Mouse (Mus musculus) neural tube, embryonic 14.5 days (tissue): ENCODE results near the gene Elp4. TPM values are rescaled to one million over a fixed set of nuclear protein-coding genes. Genes with fewer than 3 reads are reported as not detected.
A peak's percentile ranks its signal among the peaks of the same experiment; 100 is the strongest.

Experiments used
- ATAC-seq: fragments of 200-750 bp; cut with Nextera tagmentation; 2 replicates; pipeline ENCODE4 v1.8.0; 2017; ENCODE audit warnings: low read depth, mild to moderate bottlenecking, moderate TSS enrichment, moderate library complexity
- H3K27ac ChIP-seq: fragments of 300-500 bp; sonication (generic); 2 replicates; pipeline ENCODE4 v1.5.1; 2014; ENCODE audit warnings: low read depth, mild to moderate bottlenecking, control low read depth, low read length, moderate library complexity, mixed read lengths
- H3K27me3 ChIP-seq: fragments of 300-500 bp; sonication (generic); 2 replicates; pipeline ENCODE4 v1.6.1; 2014; ENCODE audit warnings: low read length; ENCODE audit not compliant: control insufficient read depth, insufficient read depth
- H3K36me3 ChIP-seq: fragments of 300-500 bp; sonication (generic); 2 replicates; pipeline ENCODE4 v1.6.1; 2014; ENCODE audit warnings: low read length, mixed read lengths; ENCODE audit not compliant: control insufficient read depth, insufficient read depth
- H3K4me1 ChIP-seq: fragments of 300-500 bp; sonication (generic); 2 replicates; pipeline ENCODE4 v1.6.1; 2014; ENCODE audit warnings: low read length; ENCODE audit not compliant: control insufficient read depth, insufficient read depth
- H3K4me2 ChIP-seq: fragments of 300-500 bp; sonication (generic); 2 replicates; pipeline ENCODE4 v1.6.1; 2014; ENCODE audit warnings: mild to moderate bottlenecking, low read depth, low read length, control low read depth
- H3K4me3 ChIP-seq: fragments of 300-500 bp; sonication (generic); 2 replicates; pipeline ENCODE4 v1.5.1; 2014; ENCODE audit warnings: low read depth, low read length, control low read depth, mixed read lengths
- H3K9ac ChIP-seq: fragments of 300-500 bp; sonication (generic); replicated peaks from 2 replicates; pipeline ENCODE4 v1.6.1; 2014; ENCODE audit warnings: low read depth, mild to moderate bottlenecking, control low read depth, low read length, mixed read lengths
- H3K9me3 ChIP-seq: fragments of 300-500 bp; sonication (generic); 2 replicates; pipeline ENCODE4 v1.6.1; 2016; ENCODE audit warnings: low read length; ENCODE audit not compliant: control insufficient read depth
- WGBS: fragments of 180-500 bp; shearing (Covaris S2); extraction: QIAGEN DNeasy Blood & Tissue Kit; methylation state at CpG from one replicate; pipeline ENCODE4 v1.1.7; 2014; 5-methylcytosine and 5-hydroxymethylcytosine counted together
- polyA plus RNA-seq: library from polyadenylated mRNA; unstranded; fragments of >200 nt; fragmentation: Nextera tagmentation; extraction: Ambion mirVana; gene quantifications from 2 replicates; pipeline ENCODE4 v1.2.1, GENCODE M21; 2014

Gene Elp4
- polyA plus RNA-seq, 1 experiment from 2014 or later, result 45.8 TPM

DNA sequence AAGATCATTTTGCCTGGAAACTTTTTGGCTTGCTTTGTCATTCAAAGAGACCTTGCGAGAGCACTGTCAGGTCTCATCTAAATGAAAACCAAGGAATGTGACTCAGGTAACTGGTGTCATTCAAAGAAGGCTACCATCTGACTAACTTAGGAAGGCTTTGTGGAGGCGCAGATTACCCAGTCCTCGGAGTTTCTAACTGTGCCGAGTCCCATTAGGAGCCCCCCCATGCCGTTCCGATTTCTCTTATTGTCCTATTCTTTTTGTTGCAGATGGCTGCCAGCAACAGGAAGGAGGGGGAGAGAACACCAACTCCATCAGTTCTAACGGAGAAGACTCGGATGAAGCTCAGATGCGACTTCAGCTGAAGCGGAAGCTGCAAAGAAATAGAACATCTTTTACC, 213.1 kb downstream of the Elp4 start:
- no peak for ATAC-seq
- Histone ChIP-seq H3K4me2 (no peak overlapping the region), H3K9ac (no peak overlapping the region), H3K4me3 (no peak overlapping the region), H3K4me1 (peaks cover 5% of the 10 kb centered on the region; the same call in 1 of the 2 replicates), H3K9me3 (no peaks in the 10 kb centered on the region), H3K27ac (no peak overlapping the region), H3K36me3 (no peaks in the 10 kb centered on the region), H3K27me3 (peaks cover 20% of the 10 kb centered on the region)
- WGBS, result 10% methylated on average over 10 of the region's 10 CpGs

DNA sequence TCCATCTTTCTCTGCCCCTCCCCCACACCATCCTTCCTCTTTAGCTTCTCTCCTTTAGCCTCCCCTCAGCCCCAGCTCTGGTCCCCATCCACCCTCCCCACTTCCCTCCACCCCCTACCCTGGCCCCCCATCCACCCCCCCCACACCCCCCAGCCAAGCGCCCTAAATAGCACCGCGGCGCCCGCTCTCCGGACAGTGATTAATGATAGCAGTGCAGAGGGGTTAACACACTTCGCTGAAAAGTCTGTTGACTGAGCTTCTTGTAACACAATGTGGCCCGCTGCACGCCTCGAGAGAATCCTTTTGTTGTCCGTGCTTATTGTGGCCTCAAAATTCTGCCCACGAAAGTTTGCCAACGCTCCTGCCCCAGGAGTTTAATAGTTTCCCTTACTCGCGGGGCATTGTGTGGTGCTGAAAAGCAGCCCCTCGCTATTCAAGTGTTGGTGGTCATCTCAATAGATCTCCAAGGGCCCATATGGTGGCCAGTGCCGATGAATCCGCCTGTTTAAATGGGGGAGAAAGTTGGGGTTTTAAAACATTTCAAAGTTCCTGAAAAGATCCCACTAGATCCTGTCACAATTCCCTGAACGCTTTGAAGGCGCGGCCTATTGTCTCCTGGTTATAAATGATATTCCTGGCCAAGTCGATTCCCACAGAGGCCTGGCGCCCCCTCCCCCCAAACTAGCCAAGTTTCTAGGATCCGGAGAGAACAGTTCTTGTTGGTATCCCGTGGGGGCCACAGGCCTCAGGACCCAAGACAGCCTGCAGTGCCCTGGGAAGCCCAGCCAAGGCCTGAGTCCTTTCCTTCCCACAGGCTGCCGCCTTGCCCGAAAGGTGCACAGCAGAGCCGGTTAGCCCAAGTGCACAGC, 214.4 kb downstream of the Elp4 start:
- Histone ChIP-seq H3K4me2 (peak overlapping the region; percentile 39; the same call in 1 of the 2 replicates), H3K4me3 (0 out of 2 replicates have a peak overlapping the region, but pooled peaks have one; percentile 5), H3K4me1 (peaks cover 5% of the 10 kb centered on the region; the same call in 1 of the 2 replicates), H3K27me3 (peaks cover 29% of the 10 kb centered on the region), H3K36me3 (no peaks in the 10 kb centered on the region), H3K9ac (no peak overlapping the region), H3K9me3 (no peaks in the 10 kb centered on the region), H3K27ac (peak overlapping the region; percentile 10; the same call in 1 of the 2 replicates)
- 2% methylated on average over 28 of the region's 28 CpGs for WGBS
- ATAC-seq, result peak; percentile 81

DNA sequence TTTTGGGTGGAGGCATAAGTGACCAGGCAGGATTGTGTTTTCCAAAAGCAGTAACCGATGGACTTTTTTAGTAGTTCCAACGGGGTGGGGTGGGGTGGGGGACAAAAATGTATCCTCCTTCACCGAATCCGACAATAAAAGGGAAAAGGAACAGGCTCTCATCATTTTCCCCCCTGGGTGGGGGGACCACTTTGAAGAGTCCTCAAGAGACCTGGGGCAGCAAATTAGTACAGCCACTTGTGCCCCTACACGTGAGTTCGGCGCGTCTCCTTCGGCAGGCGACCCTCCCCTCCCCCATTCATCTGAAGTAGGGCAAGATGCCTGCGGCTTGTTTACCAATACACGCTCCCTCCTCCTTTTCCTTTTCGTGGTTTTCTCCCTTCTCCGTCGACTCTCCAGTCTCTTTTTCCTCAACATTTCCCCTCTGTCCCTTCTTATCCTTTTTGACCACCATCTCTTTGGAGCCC, 215.0 kb downstream of the Elp4 start:
- Histone ChIP-seq H3K4me3 (0 out of 2 replicates have a peak overlapping the region, but pooled peaks have one; percentile 5), H3K27me3 (peaks cover 29% of the 10 kb centered on the region), H3K4me1 (peaks cover 5% of the 10 kb centered on the region; the same call in 1 of the 2 replicates), H3K27ac (peak overlapping the region; percentile 10; the same call in 1 of the 2 replicates), H3K4me2 (peak overlapping the region; percentile 39; the same call in 1 of the 2 replicates), H3K36me3 (no peaks in the 10 kb centered on the region), H3K9me3 (no peaks in the 10 kb centered on the region), H3K9ac (no peak overlapping the region)
- ATAC-seq, result peak; percentile 3; the same call in 1 of the 2 replicates
- WGBS, result 0% methylated on average over 15 of the region's 15 CpGs

DNA sequence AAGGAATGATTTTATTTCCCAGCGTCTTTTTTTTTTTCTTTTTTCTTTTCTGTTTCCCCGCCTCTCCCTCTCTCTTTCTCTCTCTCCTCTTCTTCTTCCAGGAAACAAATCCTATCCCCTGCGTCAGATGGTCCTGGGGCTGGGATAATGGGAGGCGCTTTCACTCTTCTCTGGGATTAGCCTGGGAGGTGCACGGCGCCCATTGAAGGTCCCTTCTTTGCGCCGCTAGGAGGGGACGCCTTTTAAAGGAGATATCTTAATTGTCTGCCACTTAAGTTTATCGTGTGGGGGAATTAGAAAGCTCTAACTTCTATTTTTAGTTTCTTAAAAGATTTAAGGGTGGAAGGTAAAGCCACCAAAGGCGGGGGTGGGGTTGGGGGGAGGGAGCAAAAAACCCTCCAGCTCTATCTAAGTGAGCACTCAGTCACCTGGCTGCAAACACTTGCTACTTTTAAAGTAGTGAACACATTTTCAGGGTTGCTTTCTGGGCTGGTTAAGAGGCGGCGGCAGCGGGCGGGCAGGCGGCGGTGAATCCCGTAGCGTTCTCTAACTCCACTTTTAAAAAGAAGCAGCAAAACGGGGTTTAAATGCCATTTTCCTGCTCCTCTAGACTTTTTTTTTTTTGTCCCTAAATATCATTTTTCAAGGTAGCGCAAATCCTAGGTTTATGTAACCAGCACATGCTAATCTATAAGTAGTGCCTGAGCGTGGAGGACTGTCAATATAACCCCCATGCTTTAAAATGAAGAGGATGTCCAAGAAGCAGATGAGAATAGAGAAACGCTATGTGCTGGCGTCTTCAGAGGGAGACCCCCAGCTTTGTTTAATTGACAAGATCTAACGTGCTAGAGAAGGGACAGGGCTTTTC, 215.7 kb downstream of the Elp4 start:
- H3K4me2 ChIP-seq, result peak overlapping the region; percentile 39
- peaks cover 5% of the 10 kb centered on the region; the same call in 1 of the 2 replicates for H3K4me1 ChIP-seq
- H3K9me3 ChIP-seq, result no peaks in the 10 kb centered on the region
- WGBS, result 3% methylated on average over 25 of the region's 25 CpGs
- H3K9ac ChIP-seq, result no peak overlapping the region
- H3K27ac ChIP-seq, result no peak overlapping the region
- ATAC-seq, result no peak
- peaks cover 33% of the 10 kb centered on the region for H3K27me3 ChIP-seq
- no peaks in the 10 kb centered on the region for H3K36me3 ChIP-seq
- H3K4me3 ChIP-seq, result peak overlapping the region; percentile 4; the same call in 1 of the 2 replicates

DNA sequence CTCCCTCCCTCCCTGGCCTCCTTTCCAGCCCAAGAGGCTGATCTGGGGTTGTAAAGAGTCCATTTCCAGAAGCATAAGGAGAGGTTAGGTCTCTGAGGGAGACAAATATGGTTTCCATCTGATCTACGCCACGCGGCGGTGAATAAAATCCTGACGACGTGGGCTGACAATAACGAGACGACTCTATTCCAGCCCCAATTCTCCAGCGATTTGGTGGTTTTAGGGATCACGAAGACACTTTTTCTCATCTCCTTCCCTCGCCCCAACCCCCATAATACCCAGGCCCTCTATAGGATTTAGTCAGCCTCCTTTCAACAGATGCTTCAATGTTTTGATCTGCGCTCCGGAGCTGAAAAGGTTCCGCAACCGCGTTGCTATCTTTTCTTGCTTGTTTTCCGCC, 216.4 kb downstream of the Elp4 start:
- no peak for ATAC-seq
- Histone ChIP-seq H3K9me3 (no peaks in the 10 kb centered on the region), H3K36me3 (no peaks in the 10 kb centered on the region), H3K4me2 (peak overlapping the region; percentile 39), H3K4me1 (peaks cover 5% of the 10 kb centered on the region; the same call in 1 of the 2 replicates), H3K9ac (no peak overlapping the region), H3K27me3 (peaks cover 35% of the 10 kb centered on the region), H3K4me3 (peak overlapping the region; percentile 4; the same call in 1 of the 2 replicates), H3K27ac (no peak overlapping the region)
- WGBS, result 3% methylated on average over 17 of the region's 17 CpGs

DNA sequence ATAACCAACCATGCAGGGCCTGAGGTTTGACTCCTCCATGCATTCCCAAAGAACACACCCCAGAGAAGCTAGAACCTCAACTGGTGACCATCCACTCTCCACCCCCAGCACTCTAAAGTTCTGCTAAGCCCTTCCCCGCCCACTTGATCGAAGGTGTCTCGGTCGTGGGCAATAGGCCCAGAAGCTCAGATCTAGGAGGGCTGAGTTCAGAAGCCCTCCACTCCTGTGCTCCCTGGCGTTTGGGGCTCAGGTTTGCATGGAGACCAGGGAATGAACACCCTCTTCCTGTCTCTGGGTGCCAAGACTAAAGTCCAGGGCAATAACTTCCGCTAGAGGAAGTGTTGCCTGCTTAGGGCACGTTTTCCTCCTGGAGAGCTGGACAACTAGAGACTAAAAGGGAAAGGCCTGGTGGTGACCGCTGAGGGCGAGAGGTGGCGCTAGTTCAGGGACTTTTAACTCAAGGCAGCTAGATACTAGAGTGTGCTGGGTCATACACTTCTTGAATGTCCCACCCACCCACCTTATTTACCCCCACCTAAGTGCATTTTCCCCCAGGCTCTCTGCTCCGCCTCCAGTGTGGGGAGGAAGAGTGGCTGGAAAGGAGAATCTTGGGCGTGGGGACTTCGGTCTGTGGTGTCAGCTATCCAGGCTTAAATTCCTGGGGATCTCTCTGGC, 216.9 kb downstream of the Elp4 start:
- H3K4me1 ChIP-seq, result peaks cover 5% of the 10 kb centered on the region; the same call in 1 of the 2 replicates
- H3K4me3 ChIP-seq, result peak overlapping the region; percentile 4; the same call in 1 of the 2 replicates
- no peaks in the 10 kb centered on the region for H3K36me3 ChIP-seq
- peaks cover 36% of the 10 kb centered on the region for H3K27me3 ChIP-seq
- no peaks in the 10 kb centered on the region for H3K9me3 ChIP-seq
- peak overlapping the region; percentile 39 for H3K4me2 ChIP-seq
- no peak overlapping the region for H3K9ac ChIP-seq
- ATAC-seq, result no peak
- WGBS, result 9% methylated on average over 13 of the region's 13 CpGs
- H3K27ac ChIP-seq, result no peak overlapping the region

DNA sequence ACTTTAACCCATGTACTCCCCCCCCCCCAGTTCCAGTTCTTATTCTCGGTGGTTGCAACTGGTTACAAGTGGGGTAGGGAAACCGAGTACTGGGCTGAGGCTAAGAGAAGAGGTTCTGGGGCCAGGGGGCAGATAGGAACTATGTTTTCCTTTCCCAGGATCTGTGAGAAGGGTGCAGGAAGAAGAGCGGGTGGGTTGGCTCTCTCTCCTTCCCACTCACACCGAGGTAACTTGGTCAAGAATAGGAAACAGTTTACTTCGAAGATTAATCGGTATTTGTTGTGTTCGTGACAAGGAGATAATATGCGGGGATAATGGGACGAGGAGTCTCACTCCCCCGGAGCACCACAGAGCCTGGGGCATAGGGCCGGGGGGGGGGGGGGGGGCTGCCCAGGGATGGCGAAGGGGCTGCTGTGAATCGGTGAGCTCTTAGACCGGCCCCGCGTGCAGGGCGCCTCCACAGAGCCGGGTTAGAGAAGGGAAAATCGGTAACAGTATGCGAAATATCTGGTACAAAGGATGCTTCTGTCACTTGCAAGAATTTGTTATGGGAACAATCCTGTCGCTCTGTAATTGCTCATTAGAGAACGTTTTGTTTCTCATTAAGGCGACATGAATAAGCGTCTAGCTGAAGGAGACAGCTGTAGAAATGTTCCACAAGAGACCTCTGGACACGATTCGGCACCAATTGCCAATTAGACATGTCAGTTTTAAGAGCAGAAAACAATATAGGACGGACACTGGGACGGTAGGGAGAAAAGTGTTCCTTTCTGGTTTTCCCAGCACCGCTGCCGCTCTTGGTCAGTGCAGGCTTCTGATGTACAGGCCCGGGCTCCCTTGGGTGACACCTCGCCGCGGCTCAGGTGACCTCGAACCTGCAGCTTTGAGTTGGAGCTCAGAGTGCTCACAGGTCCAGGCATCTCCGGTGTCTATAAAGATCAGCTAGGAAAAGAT, 217.7 kb downstream of the Elp4 start:
- no peak overlapping the region for H3K4me2 ChIP-seq
- no peak overlapping the region for H3K27ac ChIP-seq
- ATAC-seq, result no peak
- no peaks in the 10 kb centered on the region for H3K9me3 ChIP-seq
- peaks cover 31% of the 10 kb centered on the region for H3K27me3 ChIP-seq
- H3K36me3 ChIP-seq, result no peaks in the 10 kb centered on the region
- H3K4me3 ChIP-seq, result no peak overlapping the region
- no peak overlapping the region for H3K9ac ChIP-seq
- 6% methylated on average over 36 of the region's 36 CpGs for WGBS
- H3K4me1 ChIP-seq, result peaks cover 6% of the 10 kb centered on the region; the same call in 1 of the 2 replicates
